ENCODE assay signal across 8 mouse cellular contexts in the genomic region with DNA sequence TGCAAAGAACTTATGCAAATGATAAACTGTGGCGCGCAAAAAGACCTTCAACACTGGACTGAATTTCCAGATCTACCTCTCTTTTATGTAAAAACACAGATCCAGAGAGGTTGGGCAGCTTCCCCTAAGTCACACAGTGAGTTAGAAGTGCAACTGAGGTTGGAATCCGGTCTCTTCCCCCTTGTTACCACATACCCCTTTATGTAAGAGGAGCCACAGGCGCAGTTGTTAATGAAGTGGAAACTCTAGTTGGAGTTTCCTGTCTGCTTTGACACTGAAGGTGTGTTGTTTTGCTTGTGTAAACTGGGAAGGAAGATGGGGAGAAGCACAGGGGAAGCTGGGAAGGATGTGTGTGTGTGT. TPM values are rescaled to one million over a fixed set of nuclear protein-coding genes. Genes with fewer than 3 reads are reported as not detected.
DNase-seq lines count a peak whose midpoint lies in the region; ATAC-seq and TF ChIP-seq lines count a peak whose summit lies in the region.

No protein-coding gene starts in this region.

- 0 out of 2 replicates have a peak, but pooled peaks cover 3% of the 10 kb centered on the region for H3K4me1 ChIP-seq in kidney, postnatal 0 days (replicated peaks; ENCODE audit: insufficient read depth, low read length)
- peaks cover 34% of the 10 kb centered on the region for H3K4me1 ChIP-seq in hindbrain, embryonic 10.5 days (replicated peaks)

- 4% methylated on average over 4 of the region's 4 CpGs for WGBS in kidney, postnatal 0 days
- whole genome bisulfite sequencing in hindbrain, embryonic 10.5 days: 5% methylated on average over 4 of the region's 4 CpGs

- no peaks in the 10 kb centered on the region for H3K36me3 ChIP-seq in kidney, postnatal 0 days (ENCODE audit: insufficient read depth, low read length)
- H3K36me3 ChIP-seq in hindbrain, embryonic 10.5 days: no peaks in the 10 kb centered on the region

- peak overlapping the region; percentile 86 for H3K4me3 ChIP-seq in kidney, postnatal 0 days (replicated peaks; ENCODE audit: low read depth, low read length)
- peak overlapping the region; percentile 91 for H3K4me3 ChIP-seq in hindbrain, embryonic 10.5 days

- peak overlapping the region; percentile 85 for H3K9ac ChIP-seq in kidney, postnatal 0 days (ENCODE audit: low read depth, low read length)

- H3K9me3 ChIP-seq in kidney, postnatal 0 days (replicated peaks; ENCODE audit: low read length): no peaks in the 10 kb centered on the region
- H3K9me3 ChIP-seq in hindbrain, embryonic 10.5 days: no peaks in the 10 kb centered on the region

- no peak for ATAC-seq in kidney, postnatal 0 days (replicated peaks; ENCODE audit: low FRiP score, low read depth)
- ATAC-seq in erythroid progenitor cell, adult 5-6 weeks (replicated peaks; ENCODE audit: low FRiP score, poor library complexity, severe bottlenecking): no peak
- no peak for ATAC-seq in inflammation-experienced regulatory T-cells, adult 6 months

- H3K27me3 ChIP-seq in kidney, postnatal 0 days (ENCODE audit: insufficient read depth, low read length): no peaks in the 10 kb centered on the region
- peaks cover 21% of the 10 kb centered on the region for H3K27me3 ChIP-seq in hindbrain, embryonic 10.5 days (ENCODE audit: insufficient read depth, poor library complexity, severe bottlenecking)

- H3K27ac ChIP-seq in kidney, postnatal 0 days: peak overlapping the region; percentile 95; the same call in 1 of the 2 replicates
- H3K27ac ChIP-seq in hindbrain, embryonic 10.5 days: no peak overlapping the region

- peak; percentile 50 for DNase-seq in kidney, postnatal 0 days (ENCODE audit: low spot score)
- DNase-seq in kidney, adult 18-20 months: no peak
- peak; percentile 40 for DNase-seq in R1 (ENCODE audit: low read depth, low spot score)
- DNase-seq in hindbrain, embryonic 10.5 days (ENCODE audit: low spot score): no peak
- DNase-seq in lung, postnatal 36 days: peak; percentile 45
- DNase-seq in ovary, adult 18-20 months (ENCODE audit: low spot score): no peak

- TF ChIP-seq CTCF in kidney, postnatal 0 days (IDR thresholded peaks at IDR 0.05; ENCODE audit: low read depth): no peak

- H3K4me2 ChIP-seq in kidney, postnatal 0 days (ENCODE audit: low read length): peak overlapping the region; percentile 67

RNA-seq across cellular contexts. Expression of a gene that starts 1.2 kb away (rescaled TPM):
- polyA plus RNA-seq in kidney, postnatal 0 days (2015; fragmentation: Nextera tagmentation; extraction: Ambion mirVana): 31.8 and 36.6 TPM in 2 replicates
- 11.5 and 16.9 TPM in 2 replicates for polyA plus RNA-seq in hindbrain, embryonic 10.5 days (2016; fragmentation: Nextera tagmentation; extraction: Ambion mirVana)
- 4.3 TPM in 1 of 2 replicates, not detected in the other for total RNA-seq in erythroid progenitor cell, adult 5-6 weeks (2015; ENCODE audit: low replicate concordance)
- total RNA-seq in erythroid progenitor cell, adult 5-6 weeks (2017; ENCODE audit: low replicate concordance): 8.2 TPM in 1 of 2 replicates, not detected in the other
- 1 to 10 TPM; 1.1 to 4.7 (median 3.9) TPM for polyA plus RNA-seq in inflammation-experienced regulatory T-cells, adult 6 months (2017; shearing (Covaris generic))

RNA-seq across cellular contexts. Expression of a gene that starts 1.8 kb away (rescaled TPM):
- polyA plus RNA-seq in kidney, postnatal 0 days (2015; fragmentation: Nextera tagmentation; extraction: Ambion mirVana): 23.3 and 26.1 TPM in 2 replicates
- polyA plus RNA-seq in hindbrain, embryonic 10.5 days (2016; fragmentation: Nextera tagmentation; extraction: Ambion mirVana): 32.2 and 39.5 TPM in 2 replicates
- 20.5 and 73.5 TPM in 2 replicates for total RNA-seq in erythroid progenitor cell, adult 5-6 weeks (2015; ENCODE audit: low replicate concordance)
- total RNA-seq in erythroid progenitor cell, adult 5-6 weeks (2017; ENCODE audit: low replicate concordance): 10.1 and 15.4 TPM in 2 replicates
- polyA plus RNA-seq in inflammation-experienced regulatory T-cells, adult 6 months (2017; shearing (Covaris generic)): 10 to 100 TPM; 58.6 to 97.5 (median 79.2) TPM

RNA-seq across cellular contexts. Expression of a gene that starts 49.5 kb away (rescaled TPM):
- polyA plus RNA-seq in kidney, postnatal 0 days (2015; fragmentation: Nextera tagmentation; extraction: Ambion mirVana): 70.0 and 73.4 TPM in 2 replicates
- polyA plus RNA-seq in hindbrain, embryonic 10.5 days (2016; fragmentation: Nextera tagmentation; extraction: Ambion mirVana): 87.1 and 92.5 TPM in 2 replicates
- total RNA-seq in erythroid progenitor cell, adult 5-6 weeks (2015; ENCODE audit: low replicate concordance): 21.4 and 31.4 TPM in 2 replicates
- total RNA-seq in erythroid progenitor cell, adult 5-6 weeks (2017; ENCODE audit: low replicate concordance): 15.1 and 25.8 TPM in 2 replicates
- 10 to 100 TPM; 38.4 to 48.4 (median 43.2) TPM for polyA plus RNA-seq in inflammation-experienced regulatory T-cells, adult 6 months (2017; shearing (Covaris generic))

RNA-seq across cellular contexts. Expression of a gene that starts 49.5 kb away (rescaled TPM):
- polyA plus RNA-seq in kidney, postnatal 0 days (2015; fragmentation: Nextera tagmentation; extraction: Ambion mirVana): 69.3 and 70.2 TPM in 2 replicates
- polyA plus RNA-seq in hindbrain, embryonic 10.5 days (2016; fragmentation: Nextera tagmentation; extraction: Ambion mirVana): 75.5 and 92.1 TPM in 2 replicates
- 16.9 and 21.0 TPM in 2 replicates for total RNA-seq in erythroid progenitor cell, adult 5-6 weeks (2015; ENCODE audit: low replicate concordance)
- 7.1 and 14.1 TPM in 2 replicates for total RNA-seq in erythroid progenitor cell, adult 5-6 weeks (2017; ENCODE audit: low replicate concordance)
- 10 to 100 TPM; 66.9 to 92.2 (median 92.1) TPM for polyA plus RNA-seq in inflammation-experienced regulatory T-cells, adult 6 months (2017; shearing (Covaris generic))

RNA-seq across cellular contexts. Expression of a gene that starts 53.0 kb away (rescaled TPM):
- 0.11 and 0.13 TPM in 2 replicates for polyA plus RNA-seq in kidney, postnatal 0 days (2015; fragmentation: Nextera tagmentation; extraction: Ambion mirVana)
- 0.39 TPM in 1 of 2 replicates, not detected in the other for polyA plus RNA-seq in hindbrain, embryonic 10.5 days (2016; fragmentation: Nextera tagmentation; extraction: Ambion mirVana)
- not detected in 2 replicates for total RNA-seq in erythroid progenitor cell, adult 5-6 weeks (2015; ENCODE audit: low replicate concordance)
- not detected in 2 replicates for total RNA-seq in erythroid progenitor cell, adult 5-6 weeks (2017; ENCODE audit: low replicate concordance)
- not detected for polyA plus RNA-seq in inflammation-experienced regulatory T-cells, adult 6 months (2017; shearing (Covaris generic))

Comparison
In these comparisons a context has a peak if more than half of its experiments do, and no peak if none do; other contexts are left out.
1. DNase-seq: peak in kidney, postnatal 0 days (single experiment), R1 (single experiment) and lung, postnatal 36 days (single experiment); none in kidney, adult 18-20 months (single experiment), hindbrain, embryonic 10.5 days (single experiment) and ovary, adult 18-20 months (single experiment).